Mouse (Mus musculus): Measurements from ENCODE around the gene Pacs2. TPM values are rescaled to one million over a fixed set of nuclear protein-coding genes. Genes with fewer than 3 reads are reported as not detected.

The Pacs2 gene
- total RNA-seq, 2 experiments from 2014 or later: 33.1 to 37.1 TPM

DNA sequence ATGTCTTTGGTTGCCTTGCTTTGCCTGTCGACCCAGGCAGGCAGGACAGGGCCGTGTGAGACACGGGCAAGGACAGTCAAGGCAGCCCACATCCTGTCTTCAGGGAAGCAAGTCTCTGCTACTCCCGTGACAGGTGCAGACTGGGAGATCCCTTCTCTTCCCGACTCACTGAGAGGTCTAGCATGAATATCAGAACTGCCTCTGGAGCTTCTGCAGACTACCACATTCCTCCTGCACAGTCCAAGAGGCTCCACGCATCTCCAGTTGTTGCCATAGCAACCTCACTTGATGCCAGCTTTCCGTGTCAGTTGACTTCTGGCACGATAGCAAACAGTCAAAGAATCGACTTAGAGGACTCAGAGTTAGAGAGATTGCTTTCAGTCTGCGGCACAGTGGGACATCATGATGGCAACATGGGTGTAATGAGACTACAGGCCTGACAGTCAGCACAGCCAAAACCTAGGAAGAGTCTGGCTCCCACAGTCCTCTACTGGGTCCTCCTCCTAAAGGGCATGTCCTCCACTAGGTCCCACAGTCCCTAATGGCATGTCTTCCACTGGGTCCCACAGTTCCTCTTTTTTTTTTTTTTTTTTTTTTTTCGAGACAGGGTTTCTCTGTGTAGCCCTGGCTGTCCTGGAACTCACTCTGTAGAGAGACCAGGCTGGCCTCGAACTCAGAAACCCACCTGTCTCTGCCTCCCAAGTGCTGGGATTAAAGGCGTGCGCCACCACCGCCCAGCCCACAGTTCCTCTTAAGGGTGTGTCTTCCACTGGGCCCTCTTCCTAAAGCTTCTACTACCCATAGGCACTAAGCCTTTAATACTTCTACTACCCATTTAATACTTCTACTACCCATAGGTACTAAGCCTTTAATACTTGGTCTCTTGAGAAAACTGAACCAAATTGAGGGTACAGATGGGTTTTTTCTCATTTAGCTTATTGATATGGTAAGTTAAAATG is 27.5 kb downstream of the Pacs2 start:
- peak; percentile 58 to 74 for DNase-seq

DNA sequence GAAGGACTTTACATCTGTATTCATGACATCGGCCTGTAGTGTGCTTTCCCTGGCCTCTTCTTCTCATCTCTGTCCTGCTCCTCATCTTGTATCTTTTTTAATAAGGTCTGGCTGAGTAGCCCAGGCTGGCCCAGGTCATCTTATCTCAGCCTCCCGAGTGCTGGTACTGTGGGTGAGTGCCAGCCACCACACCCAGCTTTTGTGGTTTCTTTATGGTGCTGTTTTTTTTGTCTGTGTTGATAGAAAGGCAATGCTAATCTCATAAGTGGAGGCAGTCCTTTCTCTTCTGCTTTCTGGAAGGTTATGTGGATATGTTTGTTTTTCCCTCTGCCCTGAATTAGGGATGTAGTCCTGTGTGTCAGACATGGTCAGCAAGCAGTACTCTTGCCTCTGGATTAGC is 28.2 kb downstream of the Pacs2 start:
- DNase-seq: no peak

- DNase-seq: peak; percentile 34 to 68
Observed at GRCm38 (mm10) chr12:113044916-113045677, 30.8 kb downstream of the Pacs2 start.

- no peak for DNase-seq
Observed at GRCm38 (mm10) chr12:113046861-113047260, 32.6 kb downstream of the Pacs2 start.

DNA sequence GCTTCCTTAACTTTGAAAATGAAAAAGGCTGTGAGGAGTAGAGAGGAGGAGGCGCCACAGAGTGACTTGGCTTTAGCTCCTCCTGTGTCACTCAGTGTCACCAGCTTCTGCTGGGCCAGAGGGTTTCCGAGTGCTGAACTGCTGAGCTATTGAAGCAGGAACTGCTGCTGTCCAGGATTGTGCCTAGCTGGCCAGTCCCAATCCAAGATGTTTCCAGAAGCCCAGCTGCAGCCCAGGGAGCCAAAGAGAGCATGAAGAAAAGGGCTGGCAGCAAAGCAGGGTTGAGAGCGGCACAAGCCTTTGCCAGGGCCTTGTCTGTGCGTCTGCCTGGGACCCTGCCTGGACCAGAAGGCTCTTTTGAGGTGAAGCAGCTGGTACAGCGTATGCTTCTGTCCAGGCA is 33.8 kb downstream of the Pacs2 start:
- DNase-seq: no peak

DNA sequence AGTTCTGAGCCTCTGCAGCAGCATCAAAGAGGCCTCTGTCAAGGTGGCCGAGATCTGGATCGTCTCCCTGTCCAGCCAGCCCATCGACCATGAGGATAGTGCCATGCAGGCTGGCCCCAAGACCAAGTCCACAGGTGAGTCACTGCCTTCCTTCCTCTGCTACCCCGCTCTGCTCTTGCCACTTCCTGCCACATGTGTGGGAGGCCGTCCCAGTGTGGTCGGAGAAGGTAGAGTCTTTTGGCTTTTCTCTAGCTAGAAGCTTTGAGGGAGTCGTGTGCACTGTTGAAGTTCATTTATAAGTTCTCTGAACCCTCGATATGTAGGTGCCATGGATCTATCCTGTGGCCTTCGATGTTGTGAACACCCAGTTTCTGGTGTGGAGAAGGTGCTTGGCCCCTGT is 35.5 kb downstream of the Pacs2 start:
- no peak for DNase-seq

DNA sequence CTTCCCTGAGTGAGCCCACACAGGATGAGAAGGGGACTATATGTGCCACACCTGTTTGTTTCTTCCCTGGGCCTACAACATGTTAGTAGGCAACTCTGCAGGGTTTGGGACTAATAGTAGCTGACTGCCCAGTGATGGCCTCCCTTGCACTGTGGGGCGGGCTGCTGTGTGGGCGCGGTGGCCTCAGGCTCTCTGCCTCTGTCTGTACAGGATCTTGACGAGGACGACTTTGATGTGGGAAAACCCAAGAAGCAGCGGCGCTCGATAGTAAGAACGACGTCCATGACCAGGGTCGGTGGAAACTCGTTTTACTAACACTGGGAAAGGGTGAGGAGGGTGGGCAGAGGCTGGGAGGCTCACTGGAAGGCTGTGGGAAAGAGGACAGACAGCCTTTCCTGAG is 36.4 kb downstream of the Pacs2 start:
- DNase-seq: no peak

GRCm38 (mm10) chr12:113051628-113052403 is 37.5 kb downstream of the Pacs2 start:
- no peak for DNase-seq

- DNase-seq: peak; percentile 56 to 68
Observed at GRCm38 (mm10) chr12:113056089-113056488, 41.8 kb downstream of the Pacs2 start.

GRCm38 (mm10) chr12:113060178-113060577 is 45.9 kb downstream of the Pacs2 start:
- no peak for DNase-seq

DNA sequence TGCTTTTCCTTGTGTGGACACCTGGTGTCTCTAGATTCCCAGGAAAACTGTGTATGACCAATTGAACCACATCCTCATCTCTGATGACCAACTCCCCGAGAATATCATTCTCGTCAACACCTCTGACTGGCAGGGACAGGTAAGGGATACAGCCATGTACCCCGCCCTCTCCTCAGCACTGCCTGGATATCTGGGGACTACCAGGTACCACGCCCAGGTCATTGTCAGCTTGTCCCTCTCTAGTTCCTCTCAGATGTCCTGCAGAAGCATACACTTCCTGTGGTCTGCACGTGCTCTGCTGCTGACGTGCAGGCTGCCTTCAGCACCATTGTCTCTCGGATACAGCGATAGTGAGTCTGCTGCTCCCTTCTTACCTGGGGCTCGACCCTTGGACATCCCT is 47.3 kb downstream of the Pacs2 start:
- no peak for DNase-seq

DNA sequence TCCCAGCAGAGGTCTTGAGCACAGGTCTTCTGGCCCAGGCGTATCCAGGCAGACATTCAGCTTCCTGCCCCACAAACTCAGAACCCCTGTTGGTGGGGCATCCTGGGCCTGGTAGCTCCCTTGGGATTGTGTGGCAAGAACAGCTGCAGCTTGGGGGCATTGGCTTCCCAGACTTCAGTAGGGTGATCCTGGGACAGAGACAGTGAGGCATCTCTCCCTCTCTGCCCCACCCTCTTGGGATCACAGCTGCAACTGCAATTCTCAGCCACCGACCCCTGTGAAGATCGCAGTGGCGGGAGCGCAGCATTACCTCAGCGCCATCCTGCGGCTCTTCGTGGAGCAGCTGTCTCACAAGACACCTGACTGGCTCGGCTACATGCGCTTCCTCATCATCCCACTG is 47.9 kb downstream of the Pacs2 start:
- no peak for DNase-seq

GRCm38 (mm10) chr12:113063700-113064099 is 49.4 kb downstream of the Pacs2 start:
- DNase-seq: no peak

DNA sequence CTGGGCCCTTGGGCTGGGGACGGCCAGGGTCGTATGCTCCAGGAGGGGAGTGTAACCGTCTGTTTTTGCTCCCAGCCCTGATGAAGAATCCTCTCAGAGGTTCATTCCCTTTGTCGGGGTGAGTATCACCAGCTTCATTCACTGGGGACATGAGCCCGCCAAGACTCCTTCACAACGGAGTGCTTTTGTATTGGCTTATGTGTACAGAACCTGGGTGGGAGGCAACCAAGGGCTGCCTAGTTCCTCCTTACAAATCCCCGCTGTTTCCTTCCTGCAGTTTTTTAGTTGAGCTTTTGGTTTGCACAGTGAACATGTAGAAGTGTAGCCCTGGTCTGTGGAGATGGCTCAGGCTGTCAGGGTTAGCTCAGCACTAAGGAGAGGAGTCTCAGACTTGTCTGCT is 53.7 kb downstream of the Pacs2 start:
- DNase-seq: no peak

- DNase-seq: no peak
Observed at GRCm38 (mm10) chr12:113069389-113069788, 55.1 kb downstream of the Pacs2 start.

DNA sequence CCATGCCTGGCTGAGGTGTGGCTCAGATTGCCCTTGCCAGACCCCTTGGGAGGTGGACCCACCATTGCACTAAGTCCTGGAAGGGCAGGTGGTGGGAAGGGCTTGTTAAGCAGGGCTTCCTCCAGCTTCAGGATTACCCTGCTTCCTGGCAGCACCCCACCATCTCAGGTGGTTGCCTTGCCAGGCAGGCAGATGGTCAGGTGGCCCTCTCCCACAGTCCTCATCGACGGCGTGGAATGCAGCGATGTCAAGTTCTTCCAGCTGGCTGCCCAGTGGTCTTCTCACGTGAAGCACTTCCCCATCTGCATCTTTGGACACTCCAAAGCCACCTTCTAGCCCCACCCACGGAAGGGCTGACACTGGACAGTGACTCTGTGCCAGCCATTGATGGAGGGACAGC is 57.0 kb downstream of the Pacs2 start:
- peak in 1 of 2 experiments; percentile 3 for DNase-seq

DNA sequence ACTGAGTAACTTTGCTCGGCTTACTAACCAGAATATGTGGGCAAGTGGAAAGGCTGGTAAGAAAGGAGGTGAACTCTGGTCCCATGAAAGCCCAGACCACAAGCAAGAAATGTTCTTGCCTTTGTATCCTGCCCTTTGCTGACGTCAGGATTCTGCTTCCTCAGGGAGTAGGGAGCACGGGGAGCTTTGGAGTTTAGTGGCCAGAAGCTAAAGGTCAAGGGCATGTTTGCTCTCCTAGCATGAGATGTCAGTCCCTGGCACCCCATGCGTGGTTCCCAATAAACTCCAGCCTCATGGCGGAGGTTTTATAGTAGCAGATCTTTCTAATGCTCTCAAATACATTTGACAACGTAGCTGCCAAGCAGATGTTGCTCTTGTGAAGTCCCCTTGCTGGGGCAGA is 57.5 kb downstream of the Pacs2 start:
- peak in 1 of 2 experiments; percentile 4 for DNase-seq

GRCm38 (mm10) chr12:113073420-113074328 is 59.4 kb downstream of the Pacs2 start:
- peak; percentile 15 to 18 for DNase-seq

- peak; percentile 92 for DNase-seq
Observed at GRCm38 (mm10) chr12:113074329-113075062, 60.2 kb downstream of the Pacs2 start, which contains the start of gene Tex22. Gene Tex22 (plus strand): TSS chr12:113074502.

DNA sequence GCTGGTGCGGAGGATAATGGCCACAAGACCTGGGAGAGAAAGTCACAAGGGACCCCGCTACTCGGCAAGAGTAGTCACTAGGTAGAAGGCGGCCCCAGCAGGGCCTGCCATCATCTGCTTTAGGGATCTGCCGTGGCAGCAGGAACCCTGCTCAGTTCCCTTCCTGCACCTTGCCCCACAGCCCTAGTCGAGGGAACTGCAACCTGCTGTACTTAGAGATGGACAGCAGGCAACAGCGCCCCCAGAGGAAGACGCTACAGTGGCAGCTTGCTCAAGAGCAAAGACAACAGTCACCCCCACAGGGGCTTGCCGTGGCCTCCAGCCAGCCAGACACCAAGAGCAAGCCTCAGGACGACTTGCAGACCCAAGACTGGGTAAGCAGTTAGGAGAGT is 60.8 kb downstream of the Pacs2 start:
- DNase-seq: peak; percentile 88 to 92

Data from heart, adult 18-20 months (tissue).